Mouse (Mus musculus): ENCODE results near the gene BC080695.
"Not testable (repeated sequence)": the region's sequence is repeated elsewhere in the genome, so short reads cannot be mapped to it uniquely, and the experiment has no call there.

Gene BC080695

DNA sequence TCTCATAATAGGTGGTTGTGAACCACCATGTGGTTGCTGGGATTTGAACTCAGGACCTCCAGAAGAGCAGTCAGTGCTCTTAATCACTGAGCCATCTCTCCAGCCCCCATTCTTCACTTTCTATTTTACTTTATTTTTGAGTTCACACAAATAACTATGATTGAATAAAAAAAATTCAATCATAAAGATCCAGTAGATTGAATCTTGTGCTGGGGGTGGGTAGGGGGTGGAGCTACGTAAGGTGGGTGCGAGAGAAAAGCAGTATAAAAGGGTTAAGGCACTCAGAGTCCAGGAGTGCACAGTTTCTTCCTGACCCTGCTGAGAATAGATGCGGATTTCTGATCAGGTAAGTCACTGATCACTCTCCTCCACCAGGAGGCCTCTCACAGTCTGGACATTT, at the start of gene BC080695, which contains the start of gene Gm13057:
Gene BC080695, plus strand, starts transcription at position 301 of the 400 bp plus-strand sequence.
Gene Gm13057, plus strand, starts transcription at position 310 of the 400 bp plus-strand sequence.
- not testable (repeated sequence) for DNase-seq (ENCODE audit: low read depth, low spot score)

DNA sequence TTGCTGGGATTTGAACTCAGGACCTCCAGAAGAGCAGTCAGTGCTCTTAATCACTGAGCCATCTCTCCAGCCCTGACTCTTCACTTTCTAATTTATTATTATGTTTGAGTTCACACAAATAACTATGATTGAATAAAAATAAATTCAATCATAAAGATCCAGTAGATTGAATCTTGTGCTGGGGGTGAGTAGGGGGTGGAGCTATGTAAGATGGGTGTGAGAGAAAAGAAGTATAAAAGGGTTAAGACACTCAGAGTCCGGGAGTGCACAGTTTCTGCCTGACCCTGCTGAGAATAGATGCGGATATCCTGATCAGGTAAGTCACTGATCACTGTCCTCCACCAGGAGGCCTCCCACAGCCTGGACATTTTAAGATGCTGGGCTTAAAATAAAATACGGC, 40.5 kb upstream of the BC080695 start, which contains the start of gene Gm13043:
Gene Gm13043, plus strand, starts transcription at position 301 of the 400 bp plus-strand sequence.
- DNase-seq (ENCODE audit: low read depth, low spot score), result no peak

DNA sequence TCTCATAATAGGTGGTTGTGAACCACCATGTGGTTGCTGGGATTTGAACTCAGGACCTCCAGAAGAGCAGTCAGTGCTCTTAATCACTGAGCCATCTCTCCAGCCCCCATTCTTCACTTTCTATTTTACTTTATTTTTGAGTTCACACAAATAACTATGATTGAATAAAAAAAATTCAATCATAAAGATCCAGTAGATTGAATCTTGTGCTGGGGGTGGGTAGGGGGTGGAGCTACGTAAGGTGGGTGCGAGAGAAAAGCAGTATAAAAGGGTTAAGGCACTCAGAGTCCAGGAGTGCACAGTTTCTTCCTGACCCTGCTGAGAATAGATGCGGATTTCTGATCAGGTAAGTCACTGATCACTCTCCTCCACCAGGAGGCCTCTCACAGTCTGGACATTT, 15.8 kb upstream of the BC080695 start, which contains the start of gene Gm13040:
Gene Gm13040, plus strand, starts transcription at position 301 of the 400 bp plus-strand sequence.
- not testable (repeated sequence) for DNase-seq (ENCODE audit: low read depth, low spot score)

DNA sequence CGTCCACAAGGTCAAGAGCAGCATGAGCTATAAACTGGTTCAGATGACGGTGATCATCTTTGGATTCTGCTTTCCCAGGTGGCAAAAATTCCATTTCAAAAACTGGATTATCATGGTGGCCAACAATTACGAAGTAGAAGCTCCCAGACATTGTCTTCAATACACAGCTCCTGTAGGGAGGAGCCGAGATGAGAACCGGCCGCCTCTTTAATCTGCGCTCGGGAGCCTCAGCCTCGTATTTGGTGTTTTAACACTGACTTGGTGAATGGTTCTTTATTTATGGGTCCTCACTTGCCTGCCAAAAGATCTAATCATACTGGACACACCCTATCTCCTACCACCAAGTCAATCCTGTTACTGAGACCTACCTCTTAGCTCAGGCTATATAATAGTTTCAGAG, 60.4 kb downstream of the BC080695 start:
- not testable (repeated sequence) for DNase-seq (ENCODE audit: low read depth, low spot score)

DNA sequence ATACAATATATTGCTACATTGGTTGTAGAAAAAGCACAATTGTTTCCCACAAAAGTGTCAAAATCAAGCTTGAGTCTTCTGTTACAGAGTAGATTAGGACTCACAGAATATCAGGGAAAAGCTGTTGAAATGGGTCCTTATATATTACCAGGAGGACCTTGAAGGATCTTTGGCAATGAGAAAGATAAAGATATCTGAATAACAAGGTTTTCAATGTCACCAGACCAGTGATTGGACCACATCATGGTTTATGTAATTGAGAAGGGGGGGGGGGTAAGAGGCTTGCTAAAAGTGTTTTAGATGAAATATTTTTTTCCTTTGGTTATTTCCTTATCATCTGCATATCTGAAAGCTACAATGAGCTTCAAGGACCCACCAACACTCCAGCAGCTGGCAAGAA, 63.2 kb downstream of the BC080695 start, which contains the start of gene Gm13083:
Gene Gm13083, plus strand, starts transcription at position 301 of the 400 bp plus-strand sequence.
- DNase-seq (ENCODE audit: low read depth, low spot score), result not testable (repeated sequence)

DNA sequence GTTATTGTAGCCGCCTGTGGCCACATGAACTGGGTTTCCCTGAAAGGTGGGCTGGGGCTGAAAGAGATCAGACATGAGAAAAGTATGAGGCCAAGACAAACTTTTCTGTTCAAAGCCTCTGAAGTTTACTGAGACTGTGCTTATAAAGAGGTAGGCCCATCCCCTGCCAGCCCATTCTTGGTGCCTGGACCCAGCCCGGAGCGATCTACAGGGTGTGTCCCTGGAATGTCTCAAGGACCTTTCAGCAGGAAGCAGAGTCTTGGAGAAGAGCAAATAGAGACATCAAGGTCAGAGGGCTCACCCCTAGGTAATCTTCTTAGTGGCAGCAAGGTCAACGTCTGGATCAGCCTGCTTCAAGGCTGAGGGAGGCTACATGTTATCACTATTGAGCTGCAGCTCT, 66.6 kb downstream of the BC080695 start:
- peak; percentile 57 for DNase-seq (ENCODE audit: low read depth, low spot score)
